7 mouse cellular contexts compared by ENCODE assay signal in genomic region chr16:38712105-38712504, GRCm38 (mm10). TPM values are rescaled to one million over a fixed set of nuclear protein-coding genes. Genes with fewer than 3 reads are reported as not detected.
DNase-seq lines count a peak whose midpoint lies in the region; ATAC-seq and TF ChIP-seq lines count a peak whose summit lies in the region.

No protein-coding gene starts in this region.

- 3% methylated on average over 12 of the region's 12 CpGs for WGBS in lung, embryonic 15.5 days
- WGBS in embryonic facial prominence, embryonic 10.5 days = 5% methylated on average over 12 of the region's 12 CpGs
- WGBS in intestine, embryonic 15.5 days = 11% methylated on average over 12 of the region's 12 CpGs
- 6% methylated on average over 12 of the region's 12 CpGs for WGBS in midbrain, postnatal 0 days

- H3K4me2 ChIP-seq in lung, embryonic 15.5 days = peak overlapping the region; percentile 76
- H3K4me2 ChIP-seq in intestine, embryonic 15.5 days (replicated peaks) = peak overlapping the region; percentile 64
- H3K4me2 ChIP-seq in midbrain, postnatal 0 days (ENCODE audit: low read depth, low read length, poor library complexity, severe bottlenecking) = peak overlapping the region; percentile 95

- H3K4me1 ChIP-seq in lung, embryonic 15.5 days = peaks cover 28% of the 10 kb centered on the region
- H3K4me1 ChIP-seq in embryonic facial prominence, embryonic 10.5 days = peaks cover 33% of the 10 kb centered on the region
- 0 out of 2 replicates have a peak, but pooled peaks cover 3% of the 10 kb centered on the region for H3K4me1 ChIP-seq in intestine, embryonic 15.5 days (replicated peaks)
- no peaks in the 10 kb centered on the region for H3K4me1 ChIP-seq in midbrain, postnatal 0 days (ENCODE audit: insufficient read depth, low read length)

- no peaks in the 10 kb centered on the region for H3K9me3 ChIP-seq in lung, embryonic 15.5 days
- no peaks in the 10 kb centered on the region for H3K9me3 ChIP-seq in embryonic facial prominence, embryonic 10.5 days
- H3K9me3 ChIP-seq in intestine, embryonic 15.5 days = no peaks in the 10 kb centered on the region
- H3K9me3 ChIP-seq in midbrain, postnatal 0 days (ENCODE audit: low read length) = no peaks in the 10 kb centered on the region

- peak overlapping the region; percentile 99 for H3K27ac ChIP-seq in lung, embryonic 15.5 days
- peak overlapping the region; percentile 93 for H3K27ac ChIP-seq in embryonic facial prominence, embryonic 10.5 days (replicated peaks)
- H3K27ac ChIP-seq in intestine, embryonic 15.5 days = peak overlapping the region; percentile 98; the same call in 1 of the 2 replicates
- H3K27ac ChIP-seq in midbrain, postnatal 0 days (ENCODE audit: low read depth, low read length) = 0 out of 2 replicates have a peak overlapping the region, but pooled peaks have one; percentile 70

- ATAC-seq in lung, embryonic 15.5 days (ENCODE audit: borderline replicate concordance, extremely low read depth, low FRiP score, low TSS enrichment) = no peak
- peak; percentile 4 for ATAC-seq in intestine, embryonic 15.5 days
- no peak for ATAC-seq in midbrain, postnatal 0 days (ENCODE audit: low FRiP score)

- DNase-seq in lung, postnatal 10 days = no peak
- peak; percentile 44 for DNase-seq in embryonic facial prominence, embryonic 10.5 days (ENCODE audit: low spot score)
- DNase-seq in midbrain, postnatal 0 days (ENCODE audit: low spot score) = no peak
- no peak for DNase-seq in cerebellum, adult 8-10 months
- no peak for DNase-seq in layer of hippocampus, adult 9-10 months (ENCODE audit: low spot score)

- peak overlapping the region; percentile 87 for H3K4me3 ChIP-seq in lung, embryonic 15.5 days
- peak overlapping the region; percentile 78 for H3K4me3 ChIP-seq in embryonic facial prominence, embryonic 10.5 days
- H3K4me3 ChIP-seq in intestine, embryonic 15.5 days (replicated peaks) = peak overlapping the region; percentile 62
- H3K4me3 ChIP-seq in midbrain, postnatal 0 days (ENCODE audit: low read depth, low read length) = peak overlapping the region; percentile 65

- H3K9ac ChIP-seq in lung, embryonic 15.5 days = peak overlapping the region; percentile 93
- peak overlapping the region; percentile 69 for H3K9ac ChIP-seq in intestine, embryonic 15.5 days
- 0 out of 2 replicates have a peak overlapping the region, but pooled peaks have one; percentile 42 for H3K9ac ChIP-seq in midbrain, postnatal 0 days (replicated peaks; ENCODE audit: low read length, poor library complexity, severe bottlenecking)

- H3K27me3 ChIP-seq in lung, embryonic 15.5 days = no peaks in the 10 kb centered on the region
- no peaks in the 10 kb centered on the region; the same call in 1 of the 2 replicates for H3K27me3 ChIP-seq in embryonic facial prominence, embryonic 10.5 days (replicated peaks; ENCODE audit: low read depth, poor library complexity, severe bottlenecking)
- H3K27me3 ChIP-seq in intestine, embryonic 15.5 days (replicated peaks) = no peaks in the 10 kb centered on the region
- no peaks in the 10 kb centered on the region for H3K27me3 ChIP-seq in midbrain, postnatal 0 days (ENCODE audit: insufficient read depth, low read length)

- no peaks in the 10 kb centered on the region for H3K36me3 ChIP-seq in lung, embryonic 15.5 days
- no peaks in the 10 kb centered on the region for H3K36me3 ChIP-seq in embryonic facial prominence, embryonic 10.5 days (replicated peaks)
- H3K36me3 ChIP-seq in intestine, embryonic 15.5 days = no peaks in the 10 kb centered on the region
- no peaks in the 10 kb centered on the region for H3K36me3 ChIP-seq in midbrain, postnatal 0 days (ENCODE audit: insufficient read depth, low read length)

- no peak for TF ChIP-seq CTCF in midbrain, postnatal 0 days (IDR thresholded peaks at IDR 0.05)

RNA-seq across cellular contexts. Expression of gene Arhgap31, which starts 1.0 kb away (rescaled TPM):
- 16.7 and 19.9 TPM in 2 replicates for polyA plus RNA-seq in lung, embryonic 15.5 days (2015; fragmentation: Nextera tagmentation; extraction: Ambion mirVana)
- polyA plus RNA-seq in embryonic facial prominence, embryonic 10.5 days (2016; fragmentation: Nextera tagmentation; extraction: Ambion mirVana) = 9.6 and 12.0 TPM in 2 replicates
- polyA plus RNA-seq in intestine, embryonic 15.5 days (2015; fragmentation: Nextera tagmentation; extraction: Ambion mirVana) = 6.8 and 7.6 TPM in 2 replicates
- total RNA-seq in midbrain, postnatal 0 days (2014; rRNA removed) = 10.0 and 10.5 TPM in 2 replicates
- polyA plus RNA-seq in midbrain, postnatal 0 days (2015; fragmentation: Nextera tagmentation; extraction: Ambion mirVana) = 2.9 and 3.2 TPM in 2 replicates

RNA-seq across cellular contexts. Expression of gene B4galt4, which starts 30.0 kb away (rescaled TPM):
- 37.4 TPM in 2 replicates for polyA plus RNA-seq in lung, embryonic 15.5 days (2015; fragmentation: Nextera tagmentation; extraction: Ambion mirVana)
- 26.2 and 27.8 TPM in 2 replicates for polyA plus RNA-seq in embryonic facial prominence, embryonic 10.5 days (2016; fragmentation: Nextera tagmentation; extraction: Ambion mirVana)
- 21.5 and 22.1 TPM in 2 replicates for polyA plus RNA-seq in intestine, embryonic 15.5 days (2015; fragmentation: Nextera tagmentation; extraction: Ambion mirVana)
- 30.6 and 30.9 TPM in 2 replicates for total RNA-seq in midbrain, postnatal 0 days (2014; rRNA removed)
- polyA plus RNA-seq in midbrain, postnatal 0 days (2015; fragmentation: Nextera tagmentation; extraction: Ambion mirVana) = 26.5 and 28.1 TPM in 2 replicates

Comparison
In these comparisons a context has a peak if more than half of its experiments do, and no peak if none do; other contexts are left out.
1. H3K9ac ChIP-seq: peak in every context shown above with its lines; median percentile 93 in lung, embryonic 15.5 days; 69 in intestine, embryonic 15.5 days; 42 in midbrain, postnatal 0 days.